Mouse (Mus musculus) liver, embryonic 13.5 days (tissue): ENCODE results near the gene Osbpl3. TPM values are rescaled to one million over a fixed set of nuclear protein-coding genes. Genes with fewer than 3 reads are reported as not detected.

Experiments used
- ATAC-seq: fragments of 200-750 bp; cut with Nextera tagmentation; 2 replicates; pipeline ENCODE4 v1.8.0; 2017; ENCODE audit warnings: low read depth, mild to moderate bottlenecking, moderate number of reproducible peaks, moderate library complexity
- DNase-seq: peaks from one replicate; pipeline ENCODE4 v3.0.0; 2022
- H3K27ac ChIP-seq: fragments of 300-500 bp; sonication (generic); 2 replicates; pipeline ENCODE4 v1.5.1; 2015; ENCODE audit warnings: moderate library complexity, mild to moderate bottlenecking, inconsistent platforms
- H3K27me3 ChIP-seq: fragments of 300-500 bp; sonication (generic); 2 replicates; pipeline ENCODE4 v1.6.1; 2015; ENCODE audit warnings: mild to moderate bottlenecking, inconsistent platforms
- H3K36me3 ChIP-seq: fragments of 300-500 bp; sonication (generic); 2 replicates; pipeline ENCODE4 v1.6.1; 2015; ENCODE audit warnings: mild to moderate bottlenecking, inconsistent platforms
- H3K4me1 ChIP-seq: fragments of 300-500 bp; sonication (generic); replicated peaks from 2 replicates; pipeline ENCODE4 v1.6.1; 2015; ENCODE audit warnings: inconsistent platforms
- H3K4me2 ChIP-seq: fragments of 300-500 bp; sonication (generic); 2 replicates; pipeline ENCODE4 v1.6.1; 2015; ENCODE audit warnings: inconsistent platforms, mild to moderate bottlenecking, moderate library complexity
- H3K4me3 ChIP-seq: fragments of 300-500 bp; sonication (generic); replicated peaks from 2 replicates; pipeline ENCODE4 v1.5.1; 2015; ENCODE audit warnings: mild to moderate bottlenecking, inconsistent platforms
- H3K9ac ChIP-seq: fragments of 300-500 bp; sonication (generic); 2 replicates; pipeline ENCODE4 v1.6.1; 2015; ENCODE audit warnings: mild to moderate bottlenecking, inconsistent platforms
- H3K9me3 ChIP-seq: fragments of 300-500 bp; sonication (generic); replicated peaks from 2 replicates; pipeline ENCODE4 v1.6.1; 2016; ENCODE audit warnings: inconsistent platforms
- WGBS: fragments of 180-500 bp; shearing (Covaris S2); methylation state at CpG from one replicate; pipeline ENCODE4 v1.1.7; 2015; ENCODE audit not compliant: insufficient replicate concordance; 5-methylcytosine and 5-hydroxymethylcytosine counted together
- polyA plus RNA-seq: library from polyadenylated mRNA; unstranded; fragments of >200 nt; fragmentation: Nextera tagmentation; extraction: Ambion mirVana; gene quantifications from 2 replicates; pipeline ENCODE4 v1.2.1, GENCODE M21; 2015

Osbpl3 gene
- polyA plus RNA-seq, 1 experiment from 2014 or later, result 0.70 TPM

GRCm38 (mm10) chr6:50400234-50400633, 55.8 kb downstream of the Osbpl3 start:
- H3K36me3 ChIP-seq, result no peaks in the 10 kb centered on the region
- no peak overlapping the region for H3K4me3 ChIP-seq
- H3K27me3 ChIP-seq, result no peaks in the 10 kb centered on the region
- no peak overlapping the region for H3K27ac ChIP-seq
- H3K4me1 ChIP-seq, result no peaks in the 10 kb centered on the region
- H3K9ac ChIP-seq, result no peak overlapping the region
- no peak overlapping the region for H3K4me2 ChIP-seq
- DNase-seq (no peak), ATAC-seq (no peak)
- no peaks in the 10 kb centered on the region for H3K9me3 ChIP-seq
- WGBS, result 72% methylated on average over 6 of the region's 6 CpGs

DNA sequence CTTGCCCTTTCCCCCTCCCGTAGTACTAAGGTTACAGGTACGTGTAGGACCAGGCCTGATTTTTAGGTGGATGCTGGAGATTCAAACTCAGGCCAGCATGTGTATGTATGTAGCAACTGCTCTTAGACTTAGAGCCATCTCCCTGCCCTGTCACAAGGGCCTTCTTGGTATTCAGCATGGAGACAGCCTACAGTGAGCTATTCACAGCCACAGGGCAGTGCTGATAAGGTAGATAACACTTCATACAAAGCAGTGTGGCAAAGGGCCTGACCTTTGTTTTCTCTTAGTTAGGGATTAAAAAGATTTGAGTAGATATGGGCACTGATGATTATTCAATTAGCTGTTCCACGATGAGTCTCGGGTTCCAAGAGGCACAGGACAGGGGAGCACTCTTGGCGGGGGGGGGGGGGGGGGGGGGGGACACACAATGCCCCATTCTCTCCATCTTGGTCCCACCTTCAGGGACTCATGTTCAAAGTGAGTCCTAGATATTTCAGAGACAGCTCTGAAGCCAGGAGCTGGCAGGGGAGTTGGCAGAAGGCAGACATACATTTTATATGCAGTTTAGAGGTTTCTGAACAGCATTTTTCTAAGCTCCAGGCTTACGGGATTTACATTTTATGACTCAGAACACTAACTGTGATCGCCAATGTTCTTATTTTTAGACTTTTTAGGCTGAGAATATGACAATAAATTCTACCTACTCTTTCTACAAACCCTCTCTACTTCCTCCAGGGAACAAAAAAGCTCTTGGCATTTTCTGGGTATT, 56.4 kb downstream of the Osbpl3 start:
- Histone ChIP-seq H3K4me2 (no peak overlapping the region), H3K9me3 (no peaks in the 10 kb centered on the region), H3K36me3 (no peaks in the 10 kb centered on the region), H3K27me3 (no peaks in the 10 kb centered on the region), H3K4me3 (no peak overlapping the region), H3K9ac (no peak overlapping the region), H3K4me1 (no peaks in the 10 kb centered on the region), H3K27ac (no peak overlapping the region)
- no peak for DNase-seq
- no peak for ATAC-seq
- 64% methylated on average over 6 of the region's 7 CpGs for WGBS

- no peaks in the 10 kb centered on the region for H3K4me1 ChIP-seq
- no peaks in the 10 kb centered on the region for H3K9me3 ChIP-seq
- H3K4me3 ChIP-seq, result no peak overlapping the region
- H3K36me3 ChIP-seq, result no peaks in the 10 kb centered on the region
- ATAC-seq (no peak), DNase-seq (no peak)
- H3K4me2 ChIP-seq, result no peak overlapping the region
- H3K27me3 ChIP-seq, result no peaks in the 10 kb centered on the region
- H3K9ac ChIP-seq, result no peak overlapping the region
- H3K27ac ChIP-seq, result no peak overlapping the region
- 81% methylated on average over 6 of the region's 6 CpGs for WGBS
Observed at GRCm38 (mm10) chr6:50398324-50398723, 57.7 kb downstream of the Osbpl3 start.

DNA sequence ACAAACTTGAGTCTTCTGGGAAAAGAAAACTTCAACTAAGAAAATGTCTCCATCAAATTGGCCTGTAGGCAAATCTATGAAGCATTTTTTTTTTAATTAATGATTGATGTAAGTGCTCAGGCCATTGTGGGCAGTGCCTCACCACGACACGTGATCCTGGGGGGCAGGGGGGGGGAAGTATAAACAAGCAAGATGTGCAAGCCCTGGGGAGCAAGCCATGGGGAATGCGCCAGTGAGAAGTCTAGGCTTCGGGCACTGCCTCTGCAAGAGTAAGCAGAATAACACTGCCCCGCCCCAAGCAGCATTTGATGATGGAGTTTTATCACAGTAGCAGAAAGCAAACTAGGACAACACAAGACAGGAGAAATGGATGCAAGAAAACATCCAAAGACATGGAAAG, 58.9 kb downstream of the Osbpl3 start:
- Histone ChIP-seq H3K27ac (no peak overlapping the region), H3K4me1 (no peaks in the 10 kb centered on the region), H3K36me3 (no peaks in the 10 kb centered on the region), H3K9ac (no peak overlapping the region), H3K4me3 (no peak overlapping the region), H3K4me2 (no peak overlapping the region), H3K27me3 (no peaks in the 10 kb centered on the region), H3K9me3 (no peaks in the 10 kb centered on the region)
- ATAC-seq, result no peak
- WGBS, result 66% methylated on average over 5 of the region's 5 CpGs
- no peak for DNase-seq

GRCm38 (mm10) chr6:50395641-50396312, 60.2 kb downstream of the Osbpl3 start:
- Histone ChIP-seq H3K9me3 (no peaks in the 10 kb centered on the region), H3K4me2 (no peak overlapping the region), H3K36me3 (no peaks in the 10 kb centered on the region), H3K9ac (no peak overlapping the region), H3K4me3 (no peak overlapping the region), H3K4me1 (no peaks in the 10 kb centered on the region), H3K27me3 (no peaks in the 10 kb centered on the region), H3K27ac (no peak overlapping the region)
- no peak for DNase-seq
- WGBS, result 62% methylated on average over 7 of the region's 7 CpGs
- no peak for ATAC-seq

- Histone ChIP-seq H3K27me3 (no peaks in the 10 kb centered on the region), H3K36me3 (no peaks in the 10 kb centered on the region), H3K27ac (no peak overlapping the region), H3K4me1 (no peaks in the 10 kb centered on the region), H3K9ac (no peak overlapping the region), H3K4me2 (no peak overlapping the region), H3K9me3 (no peaks in the 10 kb centered on the region), H3K4me3 (no peak overlapping the region)
- DNase-seq (no peak), ATAC-seq (no peak)
- WGBS, result 65% methylated on average over 3 of the region's 3 CpGs
Observed at GRCm38 (mm10) chr6:50394432-50394831, 61.6 kb downstream of the Osbpl3 start.

- ATAC-seq (no peak), DNase-seq (no peak)
- Histone ChIP-seq H3K4me3 (no peak overlapping the region), H3K9me3 (no peaks in the 10 kb centered on the region), H3K27me3 (no peaks in the 10 kb centered on the region), H3K4me1 (no peaks in the 10 kb centered on the region), H3K36me3 (no peaks in the 10 kb centered on the region), H3K9ac (no peak overlapping the region), H3K4me2 (no peak overlapping the region), H3K27ac (no peak overlapping the region)
- 69% methylated on average over 8 of the region's 8 CpGs for WGBS
Observed at GRCm38 (mm10) chr6:50393960-50394359, 62.0 kb downstream of the Osbpl3 start.

DNA sequence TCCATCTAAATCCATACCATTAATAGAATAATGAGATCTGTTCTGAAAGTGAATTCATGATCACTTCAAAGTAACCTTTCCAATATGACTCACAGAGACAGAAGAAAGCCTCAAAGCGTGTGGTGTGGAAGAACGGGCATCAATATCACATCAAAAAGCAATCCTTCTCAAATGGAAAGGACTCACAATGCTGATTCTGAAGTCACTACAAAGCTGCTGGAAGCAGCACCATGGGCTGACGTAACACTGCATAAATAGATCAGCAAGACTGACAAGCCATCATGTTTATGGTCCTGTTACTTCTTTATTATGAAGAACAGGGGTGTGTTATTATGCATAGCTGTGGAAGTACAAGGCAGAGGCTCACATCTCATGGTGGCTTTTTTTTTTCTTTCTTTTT, 64.0 kb downstream of the Osbpl3 start:
- WGBS, result 68% methylated on average over 3 of the region's 3 CpGs
- no peaks in the 10 kb centered on the region for H3K36me3 ChIP-seq
- no peak overlapping the region for H3K4me3 ChIP-seq
- H3K9ac ChIP-seq, result no peak overlapping the region
- no peak for ATAC-seq
- H3K27ac ChIP-seq, result no peak overlapping the region
- no peaks in the 10 kb centered on the region for H3K4me1 ChIP-seq
- no peak overlapping the region for H3K4me2 ChIP-seq
- no peaks in the 10 kb centered on the region for H3K27me3 ChIP-seq
- DNase-seq, result no peak
- H3K9me3 ChIP-seq, result no peaks in the 10 kb centered on the region

- Histone ChIP-seq H3K4me1 (no peaks in the 10 kb centered on the region), H3K4me3 (no peak overlapping the region), H3K9ac (no peak overlapping the region), H3K4me2 (no peak overlapping the region), H3K36me3 (no peaks in the 10 kb centered on the region), H3K9me3 (no peaks in the 10 kb centered on the region), H3K27me3 (no peaks in the 10 kb centered on the region), H3K27ac (no peak overlapping the region)
- DNase-seq, result no peak
- ATAC-seq, result no peak
- WGBS, result 66% methylated on average over 5 of the region's 5 CpGs
Observed at GRCm38 (mm10) chr6:50390313-50390712, 65.7 kb downstream of the Osbpl3 start.

GRCm38 (mm10) chr6:50387629-50388028, 68.4 kb downstream of the Osbpl3 start:
- Histone ChIP-seq H3K27me3 (no peaks in the 10 kb centered on the region), H3K4me3 (no peak overlapping the region), H3K9ac (no peak overlapping the region), H3K27ac (no peak overlapping the region), H3K4me2 (no peak overlapping the region), H3K36me3 (no peaks in the 10 kb centered on the region), H3K9me3 (no peaks in the 10 kb centered on the region), H3K4me1 (peaks cover under 1% of the 10 kb centered on the region; the same call in 1 of the 2 replicates)
- ATAC-seq (no peak), DNase-seq (no peak)
- WGBS, result 50% methylated on average over 5 of the region's 5 CpGs

GRCm38 (mm10) chr6:50386497-50386896, 69.5 kb downstream of the Osbpl3 start:
- no peak overlapping the region for H3K9ac ChIP-seq
- 60% methylated on average over 4 of the region's 4 CpGs for WGBS
- H3K27ac ChIP-seq, result no peak overlapping the region
- DNase-seq (no peak), ATAC-seq (no peak)
- H3K36me3 ChIP-seq, result no peaks in the 10 kb centered on the region
- no peaks in the 10 kb centered on the region for H3K27me3 ChIP-seq
- H3K9me3 ChIP-seq, result no peaks in the 10 kb centered on the region
- peaks cover 11% of the 10 kb centered on the region for H3K4me1 ChIP-seq
- H3K4me3 ChIP-seq, result no peak overlapping the region
- H3K4me2 ChIP-seq, result no peak overlapping the region
